Mouse (Mus musculus): ENCODE measurements around the gene Atp6v1g3. TPM values are rescaled to one million over a fixed set of nuclear protein-coding genes. Genes with fewer than 3 reads are reported as not detected.

Gene Atp6v1g3
- polyA plus RNA-seq, 1 experiment from 2014 or later, result not detected

DNA sequence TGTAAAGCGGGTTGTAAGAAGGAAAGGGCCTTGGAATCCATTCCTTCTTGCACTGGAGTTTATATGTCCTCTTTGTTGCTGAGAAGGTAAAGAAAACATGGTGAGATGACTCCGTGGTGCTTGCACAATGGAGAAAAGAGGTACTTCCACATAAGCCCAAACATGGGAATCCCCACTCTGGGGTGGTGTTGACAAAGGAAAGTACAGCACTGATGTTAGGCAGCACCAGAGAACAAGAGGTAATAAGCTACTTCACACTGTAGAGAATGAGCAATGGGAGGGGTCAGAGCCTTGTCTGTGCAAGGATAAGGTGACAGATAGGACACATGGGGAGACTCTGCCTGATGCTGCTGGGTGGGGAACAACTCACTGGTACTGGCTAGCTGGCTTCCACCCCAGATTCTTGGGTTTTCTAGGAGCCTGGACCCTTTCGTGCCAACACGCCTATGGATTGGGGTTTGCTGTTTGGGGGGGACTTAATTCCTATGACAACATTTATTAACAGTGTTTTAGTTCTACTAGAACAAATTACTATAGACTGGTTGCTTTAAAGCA is 49.6 kb downstream of the Atp6v1g3 start:
- CTCF ChIA-PET, result no interaction called here
- POLR2A ChIA-PET, result no interaction called here
- H3K27me3 ChIP-seq, result peaks cover 11% of the 10 kb centered on the region
- no peak for TF ChIP-seq CTCF (IDR thresholded peaks at IDR 0.05)
- in situ Hi-C loops (cut with MboI; ENCODE audit: low pct_unique_long_range_greater_than_20kb), result loop anchor here (10.0 kb wide), 3 partner anchors 188 to 942 kb away; no protein-coding TSS in a partner anchor
- DNase-seq (ENCODE audit: low read depth, low spot score) (no peak), ATAC-seq (no peak)

DNA sequence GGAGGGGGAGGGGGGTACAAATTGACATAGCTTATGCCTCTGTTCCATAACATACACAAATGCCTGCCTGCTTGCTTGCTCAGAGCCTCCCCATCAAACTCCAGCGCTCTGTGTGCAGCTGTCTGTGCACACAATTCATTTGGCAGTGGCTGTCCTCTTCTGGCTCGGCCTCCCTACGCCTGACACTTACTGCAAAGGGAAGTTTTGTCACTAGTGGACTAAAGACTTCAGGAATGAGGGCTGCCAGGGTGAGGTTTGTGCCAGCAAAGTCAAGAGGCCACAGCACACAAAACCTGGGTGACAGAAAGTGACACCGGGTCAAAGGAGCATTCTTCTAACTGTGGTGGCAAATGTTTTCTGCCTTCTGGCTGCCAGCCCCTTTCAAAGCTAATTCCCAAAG is 52.6 kb downstream of the Atp6v1g3 start:
- ATAC-seq (no peak), DNase-seq (ENCODE audit: low read depth, low spot score) (no peak)
- no peaks in the 10 kb centered on the region for H3K27me3 ChIP-seq
- in situ Hi-C loops (cut with MboI; ENCODE audit: low pct_unique_long_range_greater_than_20kb), result loop anchor here (10.0 to 25.0 kb wide), 4 partner anchors 191 to 939 kb away; partner anchors contain the start of gene Dennd1b
- POLR2A ChIA-PET, result no interaction called here
- no peak for TF ChIP-seq CTCF (IDR thresholded peaks at IDR 0.05)
- CTCF ChIA-PET, result interaction anchor here (0.7 to 1.4 kb wide), 4 partner anchors 46 to 376 kb away, joined by 3 read pairs; partner anchors contain the start of gene Nek7

DNA sequence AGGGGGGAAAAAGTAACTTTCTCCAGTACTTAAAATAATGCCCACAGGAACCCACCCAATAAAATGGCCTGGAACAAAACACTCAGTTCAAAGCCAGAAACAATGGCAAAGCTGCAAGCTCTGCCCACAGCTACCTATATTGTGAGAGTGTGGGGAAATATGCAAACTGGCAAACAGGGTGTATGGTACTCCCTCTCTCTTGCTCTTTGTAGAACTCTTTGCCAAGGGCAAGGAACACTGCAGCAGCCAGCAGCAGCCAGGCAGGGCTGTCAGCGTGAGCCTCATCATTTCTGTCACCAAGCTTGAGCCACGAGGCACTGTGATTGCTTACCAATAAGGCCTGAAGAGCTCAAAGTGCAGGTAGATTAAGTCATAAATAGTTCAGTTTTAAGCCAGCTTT is 53.0 kb downstream of the Atp6v1g3 start:
- ATAC-seq (no peak), DNase-seq (ENCODE audit: low read depth, low spot score) (no peak)
- TF ChIP-seq CTCF (IDR thresholded peaks at IDR 0.05), result no peak
- ChIA-PET POLR2A (no interaction called here), CTCF (interaction anchor here (0.7 to 1.4 kb wide), 4 partner anchors 47 to 376 kb away, joined by 3 read pairs; partner anchors contain the start of gene Nek7)
- no peaks in the 10 kb centered on the region for H3K27me3 ChIP-seq
- in situ Hi-C loops (cut with MboI; ENCODE audit: low pct_unique_long_range_greater_than_20kb), result loop anchor here (10.0 to 25.0 kb wide), 4 partner anchors 192 to 938 kb away; partner anchors contain the start of gene Dennd1b

DNA sequence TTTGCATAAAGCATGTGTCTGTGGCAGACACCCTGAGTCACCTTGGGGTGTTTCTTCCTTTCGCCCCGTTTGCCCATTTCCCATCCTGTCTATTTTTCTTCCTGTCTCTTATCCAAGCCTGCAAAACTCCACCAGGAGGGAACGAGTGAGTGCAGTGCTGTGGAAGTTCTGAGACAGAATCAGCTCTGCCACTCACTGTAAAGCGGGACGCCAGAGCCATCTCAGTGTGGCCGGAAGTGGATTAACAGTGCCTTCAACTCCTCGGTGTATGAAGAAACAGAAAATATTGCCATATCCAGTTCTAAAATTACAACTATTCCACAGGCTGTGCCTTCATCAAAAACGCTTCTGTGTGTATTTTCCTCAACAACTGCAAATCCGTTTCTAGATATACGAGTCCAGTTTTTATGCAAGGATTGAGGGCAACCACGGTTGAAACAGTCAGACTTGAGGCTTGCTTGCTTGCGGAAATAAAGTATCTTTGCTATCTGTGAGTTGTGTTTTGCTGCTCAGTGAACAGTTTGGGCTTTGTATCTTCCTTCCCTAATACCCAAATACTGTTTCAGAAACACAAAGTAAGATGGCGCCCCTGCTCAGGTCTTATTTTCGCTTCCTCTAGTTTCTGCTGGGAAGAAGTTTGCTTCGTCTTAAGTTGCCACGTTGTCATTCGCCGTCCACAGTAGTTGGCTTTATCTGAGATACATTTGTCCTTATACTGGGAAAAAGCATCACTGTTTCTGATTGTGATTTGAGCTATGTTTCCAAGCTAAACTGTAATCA is 54.1 kb downstream of the Atp6v1g3 start:
- H3K27me3 ChIP-seq, result no peaks in the 10 kb centered on the region
- no peak for TF ChIP-seq CTCF (IDR thresholded peaks at IDR 0.05)
- DNase-seq (ENCODE audit: low read depth, low spot score), result no peak
- ChIA-PET POLR2A (no interaction called here), CTCF (interaction anchor here (0.7 to 2.0 kb wide), 14 partner anchors 9 to 511 kb away, joined by 3 to 10 read pairs (median 3); partner anchors contain the start of gene Nek7)
- in situ Hi-C loops (cut with MboI; ENCODE audit: low pct_unique_long_range_greater_than_20kb), result loop anchor here (10.0 to 25.0 kb wide), 4 partner anchors 193 to 937 kb away; partner anchors contain the start of gene Dennd1b
- no peak for ATAC-seq

DNA sequence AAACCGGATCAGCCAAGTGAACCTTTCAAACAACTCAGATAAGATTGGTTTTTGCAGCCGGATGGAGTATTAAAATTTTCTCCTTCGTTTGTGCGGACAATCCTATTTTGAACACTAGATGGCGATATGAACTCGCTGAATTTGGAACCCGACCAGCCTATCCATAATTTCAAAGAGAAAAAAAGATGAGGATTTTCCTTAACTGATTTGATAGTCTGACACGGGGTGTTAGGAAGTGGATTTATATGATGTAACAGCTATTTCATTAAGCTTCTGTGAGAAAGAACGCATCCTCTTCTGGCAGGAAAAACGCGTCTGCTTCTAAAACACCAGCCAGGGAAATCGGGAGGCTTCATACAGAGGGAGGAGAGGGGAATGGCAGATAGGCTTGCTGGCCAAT is 54.8 kb downstream of the Atp6v1g3 start:
- peak; percentile 72 for TF ChIP-seq CTCF (IDR thresholded peaks at IDR 0.05)
- in situ Hi-C loops (cut with MboI; ENCODE audit: low pct_unique_long_range_greater_than_20kb), result loop anchor here (10.0 to 25.0 kb wide), 4 partner anchors 194 to 936 kb away; partner anchors contain the start of gene Dennd1b
- H3K27me3 ChIP-seq, result no peaks in the 10 kb centered on the region
- CTCF ChIA-PET, result interaction anchor here (0.7 to 2.2 kb wide), 17 partner anchors 9 to 511 kb away, joined by 3 to 10 read pairs (median 3); partner anchors contain the start of gene Nek7
- ATAC-seq, result peak; percentile 29
- DNase-seq (ENCODE audit: low read depth, low spot score), result no peak
- POLR2A ChIA-PET, result no interaction called here

DNA sequence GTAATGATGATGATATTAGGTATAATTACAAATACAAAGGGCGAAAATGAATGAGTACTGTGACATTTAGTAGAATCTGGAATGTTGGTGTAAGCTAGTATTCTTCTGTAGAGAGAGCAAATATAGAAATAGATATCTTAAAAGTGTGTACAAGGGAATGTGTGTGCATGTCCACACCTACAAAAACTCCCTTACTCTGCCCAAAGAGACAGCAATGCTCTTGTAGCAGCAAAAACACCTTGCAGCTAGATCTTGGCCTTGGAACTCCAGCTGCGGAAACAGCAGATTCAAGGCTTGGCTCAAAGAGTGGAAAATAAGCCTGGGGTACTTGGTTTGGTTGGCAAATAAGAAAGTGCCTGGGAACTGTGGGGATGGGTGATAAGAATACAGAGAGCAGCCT is 57.0 kb downstream of the Atp6v1g3 start:
- no peaks in the 10 kb centered on the region for H3K27me3 ChIP-seq
- POLR2A ChIA-PET, result interaction anchor here (0.6 kb wide), 1 partner anchor 15 kb away, joined by 3 read pairs; no protein-coding TSS in a partner anchor
- no peak for TF ChIP-seq CTCF (IDR thresholded peaks at IDR 0.05)
- DNase-seq (ENCODE audit: low read depth, low spot score) (no peak), ATAC-seq (no peak)
- in situ Hi-C loops (cut with MboI; ENCODE audit: low pct_unique_long_range_greater_than_20kb), result loop anchor here (5.0 to 25.0 kb wide), 6 partner anchors 157 to 744 kb away; partner anchors contain the start of genes Dennd1b and Nek7
- CTCF ChIA-PET, result interaction anchor here (0.6 to 1.6 kb wide), 3 partner anchors 8 to 278 kb away, joined by 3 read pairs; no protein-coding TSS in a partner anchor

DNA sequence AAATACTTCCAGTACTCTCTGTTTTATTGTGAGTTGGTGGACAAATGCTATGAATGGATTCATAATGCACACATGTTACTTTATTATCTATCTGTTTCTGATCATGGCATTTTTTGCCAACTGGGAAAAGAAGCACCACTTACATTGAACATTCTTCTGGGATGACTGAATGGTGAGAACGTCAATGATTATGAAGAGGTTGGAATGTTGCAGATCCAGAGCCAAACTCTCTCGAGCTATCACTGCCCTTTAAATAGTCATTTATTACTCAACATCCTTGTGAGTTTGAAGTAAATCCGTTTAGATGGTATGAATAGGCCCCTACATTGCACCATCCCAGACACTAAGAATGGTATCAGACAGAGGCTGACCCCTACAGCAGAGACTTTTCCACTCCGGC is 58.1 kb downstream of the Atp6v1g3 start:
- ChIA-PET POLR2A (no interaction called here), CTCF (no interaction called here)
- DNase-seq (ENCODE audit: low read depth, low spot score), result no peak
- no peaks in the 10 kb centered on the region for H3K27me3 ChIP-seq
- in situ Hi-C loops (cut with MboI; ENCODE audit: low pct_unique_long_range_greater_than_20kb), result loop anchor here (5.0 to 25.0 kb wide), 6 partner anchors 156 to 743 kb away; partner anchors contain the start of genes Dennd1b and Nek7
- no peak for ATAC-seq
- no peak for TF ChIP-seq CTCF (IDR thresholded peaks at IDR 0.05)

DNA sequence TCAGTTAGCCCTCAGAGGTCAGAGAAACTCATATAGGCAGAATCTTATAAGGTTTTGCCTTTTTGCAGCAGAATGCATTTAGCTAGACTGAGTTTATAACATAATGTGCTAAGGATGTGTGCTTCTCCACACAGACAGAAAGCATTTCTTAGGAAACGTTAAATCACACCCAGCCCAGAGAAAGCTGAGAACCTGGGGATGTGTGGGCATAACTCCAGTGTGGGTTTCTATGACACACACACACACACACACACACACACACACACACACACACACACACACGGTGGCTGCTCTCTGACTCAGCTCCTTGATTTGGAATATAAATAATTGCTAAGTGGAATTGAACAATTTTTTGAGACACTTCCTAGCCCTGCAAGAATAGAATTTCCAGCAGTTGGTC is 61.2 kb downstream of the Atp6v1g3 start:
- H3K27me3 ChIP-seq, result no peaks in the 10 kb centered on the region
- no peak for TF ChIP-seq CTCF (IDR thresholded peaks at IDR 0.05)
- POLR2A ChIA-PET, result no interaction called here
- no peak for ATAC-seq
- in situ Hi-C loops (cut with MboI; ENCODE audit: low pct_unique_long_range_greater_than_20kb), result loop anchor here (5.0 to 25.0 kb wide), 6 partner anchors 153 to 740 kb away; partner anchors contain the start of genes Dennd1b and Nek7
- no peak for DNase-seq (ENCODE audit: low read depth, low spot score)
- CTCF ChIA-PET, result interaction anchor here (1.0 kb wide), 3 partner anchors 13 to 339 kb away, joined by 3 read pairs; no protein-coding TSS in a partner anchor

DNA sequence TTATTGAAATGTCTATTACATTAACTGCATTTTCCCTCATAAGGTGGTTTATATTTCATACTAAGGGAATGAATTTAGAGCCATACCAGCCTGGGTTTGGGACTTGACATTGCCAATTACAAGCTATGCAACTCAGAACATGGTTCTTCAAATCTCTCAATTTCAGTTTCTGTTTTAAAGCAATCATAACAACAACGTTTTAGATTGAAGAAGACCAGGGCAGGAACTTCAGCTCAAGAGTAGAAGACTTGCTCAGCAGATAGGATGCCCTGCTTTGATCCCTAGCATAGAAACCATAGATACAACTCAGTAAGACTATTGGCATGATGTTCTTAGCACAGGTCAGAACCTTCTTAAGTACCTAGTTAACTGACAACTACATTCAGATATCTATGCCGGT is 63.9 kb downstream of the Atp6v1g3 start:
- POLR2A ChIA-PET, result no interaction called here
- DNase-seq (ENCODE audit: low read depth, low spot score) (no peak), ATAC-seq (no peak)
- CTCF ChIA-PET, result no interaction called here
- TF ChIP-seq CTCF (IDR thresholded peaks at IDR 0.05), result no peak
- in situ Hi-C loops (cut with MboI; ENCODE audit: low pct_unique_long_range_greater_than_20kb), result loop anchor here (10.0 to 25.0 kb wide), 3 partner anchors 487 to 737 kb away; partner anchors contain the start of gene Dennd1b
- no peaks in the 10 kb centered on the region for H3K27me3 ChIP-seq

Other genes with a start within 250 kb of the Atp6v1g3 start
- gene Ptprc, start 98.0 kb upstream of the Atp6v1g3 start, polyA plus RNA-seq (2021), result 0.15 TPM

Data from Patski (cell line).